Mouse (Mus musculus) cerebellum, adult 2 months (tissue): ENCODE measurements at regions not wholly inside any gene's neighbourhood (a gene's known extent, or its start where the extent isn't known, plus 50 kb on each side); places are given as distances from the start of the nearest gene placed in this dataset.

Source experiments
- CTCF ChIP-seq: fragments of 200-500 bp; IDR thresholded peaks from 2 replicates; pipeline ENCODE4 v1.5.1; 2011; ENCODE audit warnings: low read depth, mild to moderate bottlenecking, control low read depth, low read length, moderate library complexity, borderline replicate concordance; ENCODE audit not compliant: insufficient read depth
- POLR2A ChIP-seq: fragments of 200-500 bp; IDR thresholded peaks from 2 replicates; pipeline ENCODE4 v1.6.1; 2011; ENCODE audit warnings: low read length, control low read depth, borderline replicate concordance; ENCODE audit not compliant: insufficient read depth

DNA sequence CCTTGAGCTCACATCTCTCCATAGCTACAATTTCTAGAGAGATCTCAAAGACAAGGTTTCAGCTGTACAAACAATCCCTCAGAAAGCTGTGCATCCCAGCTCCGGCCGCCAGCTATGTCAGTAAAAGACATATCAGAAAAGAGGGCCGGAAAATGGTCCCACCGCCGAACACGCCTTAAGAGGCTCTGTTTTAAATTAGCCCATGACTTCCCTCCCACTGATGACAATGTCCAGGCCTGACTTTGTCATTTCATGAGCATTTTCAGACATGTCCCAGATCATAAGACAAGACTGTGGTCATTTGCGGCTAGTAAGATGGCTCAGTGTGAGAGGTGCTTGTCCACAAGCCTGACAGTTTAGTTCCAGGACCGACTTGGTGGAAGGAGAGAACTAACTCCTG, 78.0 kb upstream of the Mgme1 start:
- TF ChIP-seq CTCF (no peak), POLR2A (no peak)
